Mouse (Mus musculus) embryonic facial prominence, embryonic 10.5 days (tissue): ENCODE measurements around the gene Itga9. TPM values are rescaled to one million over a fixed set of nuclear protein-coding genes. Genes with fewer than 3 reads are reported as not detected.

Source experiments
- DNase-seq: peaks from one replicate; pipeline ENCODE4 v3.0.0-alpha.2; 2017; ENCODE audit warnings: low spot score
- H3K27ac ChIP-seq: fragments of 300-500 bp; sonication (generic); replicated peaks from 2 replicates; pipeline ENCODE4 v1.5.1; 2016; ENCODE audit warnings: mild to moderate bottlenecking
- H3K27me3 ChIP-seq: fragments of 300-500 bp; sonication (generic); replicated peaks from 2 replicates; pipeline ENCODE4 v1.6.1; 2016; ENCODE audit warnings: low read depth, mild to moderate bottlenecking; ENCODE audit not compliant: poor library complexity, severe bottlenecking
- H3K36me3 ChIP-seq: fragments of 300-500 bp; sonication (generic); replicated peaks from 2 replicates; pipeline ENCODE4 v1.6.1; 2016; ENCODE audit warnings: mild to moderate bottlenecking, moderate library complexity
- H3K4me1 ChIP-seq: fragments of 300-500 bp; sonication (generic); 2 replicates; pipeline ENCODE4 v1.6.1; 2016
- H3K4me3 ChIP-seq: fragments of 300-500 bp; sonication (generic); 2 replicates; pipeline ENCODE4 v1.5.1; 2016; ENCODE audit warnings: mild to moderate bottlenecking, moderate library complexity
- H3K9me3 ChIP-seq: fragments of 300-500 bp; sonication (generic); 2 replicates; pipeline ENCODE4 v1.6.1; 2016; ENCODE audit warnings: mild to moderate bottlenecking
- WGBS: fragments of 180-500 bp; shearing (Covaris S2); methylation state at CpG from one replicate; pipeline ENCODE4 v1.1.7; 2016; 5-methylcytosine and 5-hydroxymethylcytosine counted together
- polyA plus RNA-seq: library from polyadenylated mRNA; unstranded; fragments of >200 nt; fragmentation: Nextera tagmentation; extraction: Ambion mirVana; gene quantifications from 2 replicates; pipeline ENCODE4 v1.2.1, GENCODE M21; 2016

The Itga9 gene
- polyA plus RNA-seq, 1 experiment from 2014 or later = 13.4 TPM

DNA sequence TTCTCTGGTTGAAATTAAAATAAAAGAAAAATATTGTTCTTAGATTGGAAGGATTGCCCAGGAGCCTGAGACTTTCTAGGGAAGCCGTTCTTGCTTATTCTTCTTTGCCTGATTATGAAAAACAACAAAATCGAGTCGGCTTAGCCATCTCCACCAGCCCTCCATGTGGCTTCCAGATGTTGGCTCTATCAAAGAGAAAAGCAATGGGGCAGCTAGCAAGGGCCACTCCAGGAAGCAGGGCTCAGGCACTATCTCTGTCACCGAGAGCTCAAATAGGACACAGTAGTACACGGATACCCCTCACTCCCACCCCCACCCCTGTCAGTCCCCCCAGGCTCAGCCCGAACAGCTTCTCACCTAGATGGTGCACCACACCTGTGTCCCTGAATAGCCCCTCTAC lies 168.2 kb downstream of the Itga9 start:
- Histone ChIP-seq H3K9me3 (no peaks in the 10 kb centered on the region), H3K4me1 (peaks cover 45% of the 10 kb centered on the region), H3K27me3 (no peaks in the 10 kb centered on the region), H3K36me3 (peaks cover 15% of the 10 kb centered on the region; the same call in 1 of the 2 replicates), H3K4me3 (no peak overlapping the region), H3K27ac (peak overlapping the region; percentile 60)
- WGBS = 41% methylated on average over 6 of the region's 6 CpGs
- DNase-seq = peak; percentile 59

DNA sequence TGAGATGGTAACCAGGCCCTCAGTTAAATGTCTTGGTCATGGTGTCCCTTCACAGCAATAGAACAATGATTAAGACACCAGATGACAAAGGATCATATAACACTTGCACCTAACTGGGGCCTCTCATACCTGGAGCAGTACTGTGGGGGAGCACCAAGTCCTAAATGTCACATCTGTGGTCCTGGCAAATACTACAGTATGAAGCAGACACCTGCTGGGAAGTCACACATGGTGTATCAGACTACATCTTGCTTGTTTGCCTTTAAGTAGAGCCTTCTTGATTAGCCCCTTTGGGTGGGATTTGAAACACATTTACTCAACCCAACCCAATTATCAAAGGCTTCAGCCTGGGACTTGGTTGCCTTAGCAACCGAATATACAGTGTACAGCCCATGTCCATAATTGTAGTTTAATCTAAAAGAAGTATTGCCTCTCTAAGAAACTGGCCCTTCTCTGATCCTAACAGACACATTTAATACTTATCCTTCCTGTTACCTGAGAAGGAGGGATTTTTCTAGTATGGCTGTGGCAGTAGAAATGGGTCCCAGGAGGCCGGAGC lies 170.5 kb downstream of the Itga9 start:
- Histone ChIP-seq H3K36me3 (peaks cover 33% of the 10 kb centered on the region), H3K4me3 (no peak overlapping the region), H3K4me1 (peaks cover 34% of the 10 kb centered on the region), H3K9me3 (no peaks in the 10 kb centered on the region), H3K27ac (no peak overlapping the region), H3K27me3 (no peaks in the 10 kb centered on the region)
- no peak for DNase-seq
- 96% methylated on average over 2 of the region's 2 CpGs for WGBS

DNA sequence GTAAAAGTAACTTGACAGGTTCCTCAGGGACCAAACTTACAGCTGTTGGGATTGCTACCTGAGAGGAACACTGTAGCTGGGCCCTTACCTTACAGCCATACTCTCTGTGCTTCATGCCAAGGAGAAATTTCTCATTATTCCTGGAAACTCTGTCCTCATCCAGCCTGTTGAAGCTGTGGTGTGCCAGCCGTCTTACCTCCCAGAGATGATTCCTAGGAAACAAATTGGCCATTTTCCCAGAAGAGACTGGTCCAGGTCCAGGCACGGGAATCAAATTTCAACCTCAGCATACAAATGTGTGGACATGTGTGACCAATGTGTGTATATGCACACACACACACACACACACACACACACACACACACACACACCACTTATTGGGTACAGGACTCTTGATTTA lies 172.1 kb downstream of the Itga9 start:
- WGBS = 83% methylated on average over 2 of the region's 2 CpGs
- Histone ChIP-seq H3K36me3 (peaks cover 33% of the 10 kb centered on the region), H3K9me3 (no peaks in the 10 kb centered on the region), H3K27ac (no peak overlapping the region), H3K27me3 (no peaks in the 10 kb centered on the region), H3K4me1 (peaks cover 35% of the 10 kb centered on the region), H3K4me3 (no peak overlapping the region)
- DNase-seq = no peak

DNA sequence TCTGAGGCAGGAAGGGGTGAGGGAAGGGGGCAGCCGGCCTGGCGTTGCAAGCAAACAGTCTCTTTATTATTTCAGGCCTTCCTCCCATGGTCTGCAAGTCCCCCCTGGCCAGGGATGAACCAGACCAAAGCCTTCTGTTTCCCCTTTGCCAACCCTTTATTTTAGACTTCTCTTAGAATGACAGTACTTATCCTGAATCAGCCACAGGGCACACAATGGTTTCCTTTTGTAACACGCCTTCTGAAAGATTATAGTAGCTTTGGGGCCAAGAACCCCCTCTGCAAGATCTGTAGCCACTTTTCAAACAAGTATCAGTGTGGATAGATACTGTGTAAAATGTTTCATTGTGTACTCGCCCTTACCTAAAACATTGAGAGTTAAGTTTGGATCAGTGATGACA lies 178.1 kb downstream of the Itga9 start:
- 44% methylated on average over 4 of the region's 4 CpGs for WGBS
- DNase-seq = no peak

DNA sequence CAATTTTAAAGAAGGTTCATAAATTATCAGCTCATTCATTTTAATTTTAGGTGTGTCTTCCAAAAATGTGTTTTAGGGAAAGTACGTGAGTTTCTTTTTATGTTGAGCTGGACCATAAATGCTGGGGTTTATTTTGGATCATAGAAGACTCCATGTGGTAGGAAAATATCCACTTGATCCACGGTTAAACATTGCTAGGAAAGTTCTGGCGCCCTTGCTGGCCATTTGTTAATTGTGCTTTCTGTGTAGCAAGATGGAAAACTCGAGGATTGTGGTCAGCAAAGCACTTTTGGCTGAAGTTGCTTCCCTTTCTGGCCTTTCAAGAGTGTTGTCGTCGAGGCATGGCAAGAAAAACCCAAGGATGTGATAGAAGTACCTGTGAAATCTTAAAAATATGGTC lies 179.3 kb downstream of the Itga9 start:
- Histone ChIP-seq H3K4me3 (no peak overlapping the region), H3K36me3 (peaks cover 15% of the 10 kb centered on the region; the same call in 1 of the 2 replicates), H3K9me3 (no peaks in the 10 kb centered on the region), H3K27me3 (no peaks in the 10 kb centered on the region), H3K4me1 (peaks cover 15% of the 10 kb centered on the region), H3K27ac (no peak overlapping the region)
- 85% methylated on average over 6 of the region's 6 CpGs for WGBS
- DNase-seq = no peak

More for the DNA sequence above, 178.1 kb downstream of the Itga9 start:
- no peaks in the 10 kb centered on the region for H3K27me3 ChIP-seq
- peaks cover 26% of the 10 kb centered on the region for H3K36me3 ChIP-seq
- H3K4me1 ChIP-seq = peaks cover 15% of the 10 kb centered on the region
- H3K27ac ChIP-seq = 0 out of 2 replicates have a peak overlapping the region, but pooled peaks have one; percentile 25
- no peak overlapping the region for H3K4me3 ChIP-seq
- H3K9me3 ChIP-seq = no peaks in the 10 kb centered on the region

DNA sequence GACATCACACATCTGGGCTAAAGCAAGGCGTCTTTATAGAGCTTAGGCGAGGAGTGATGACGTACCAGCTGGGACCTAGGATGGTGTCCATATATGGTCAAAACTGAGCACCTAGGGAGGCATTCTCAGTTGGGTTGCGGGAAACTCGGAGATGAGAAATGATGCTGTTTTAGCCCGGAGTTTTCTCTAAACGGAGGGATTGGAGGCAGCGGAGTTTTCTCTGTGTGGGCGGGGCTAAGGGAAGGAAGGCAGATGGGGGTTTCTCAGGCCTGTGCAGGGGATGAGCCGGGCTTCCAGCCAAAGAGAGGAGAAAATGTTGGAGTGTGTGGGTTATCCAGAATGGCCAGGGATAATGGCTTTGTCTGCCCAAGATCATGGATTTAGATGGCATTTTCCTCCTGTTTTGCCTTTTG lies 182.4 kb downstream of the Itga9 start:
- no peak overlapping the region; the same call in 1 of the 2 replicates for H3K27ac ChIP-seq
- no peak for DNase-seq
- no peaks in the 10 kb centered on the region for H3K27me3 ChIP-seq
- H3K36me3 ChIP-seq = 0 out of 2 replicates have a peak, but pooled peaks cover 4% of the 10 kb centered on the region
- no peaks in the 10 kb centered on the region for H3K9me3 ChIP-seq
- WGBS = 71% methylated on average over 10 of the region's 10 CpGs
- H3K4me3 ChIP-seq = no peak overlapping the region
- H3K4me1 ChIP-seq = peaks cover 16% of the 10 kb centered on the region

DNA sequence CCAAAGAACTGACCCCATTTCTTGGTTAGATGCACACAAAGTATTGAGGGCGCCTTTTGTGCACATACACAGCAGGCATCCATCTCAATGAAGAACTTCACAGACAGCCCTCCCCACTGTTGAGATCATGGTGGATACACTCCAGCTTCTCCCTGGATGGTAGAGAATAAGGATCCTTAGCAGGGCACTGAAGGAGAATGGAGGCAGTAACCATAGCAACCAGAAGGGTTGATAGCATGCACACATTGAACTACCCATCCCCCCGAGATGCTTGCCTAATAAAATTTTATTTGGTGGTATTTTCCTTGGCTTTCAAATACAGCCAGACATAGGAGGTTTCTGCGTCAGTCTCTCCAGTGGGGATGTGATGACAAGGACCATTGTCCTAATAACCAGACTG lies 184.7 kb downstream of the Itga9 start:
- 86% methylated on average over 3 of the region's 3 CpGs for WGBS
- no peaks in the 10 kb centered on the region for H3K27me3 ChIP-seq
- no peak overlapping the region for H3K27ac ChIP-seq
- no peak overlapping the region for H3K4me3 ChIP-seq
- DNase-seq = no peak
- peaks cover 23% of the 10 kb centered on the region for H3K4me1 ChIP-seq
- H3K36me3 ChIP-seq = 0 out of 2 replicates have a peak, but pooled peaks cover 4% of the 10 kb centered on the region
- no peaks in the 10 kb centered on the region for H3K9me3 ChIP-seq

DNA sequence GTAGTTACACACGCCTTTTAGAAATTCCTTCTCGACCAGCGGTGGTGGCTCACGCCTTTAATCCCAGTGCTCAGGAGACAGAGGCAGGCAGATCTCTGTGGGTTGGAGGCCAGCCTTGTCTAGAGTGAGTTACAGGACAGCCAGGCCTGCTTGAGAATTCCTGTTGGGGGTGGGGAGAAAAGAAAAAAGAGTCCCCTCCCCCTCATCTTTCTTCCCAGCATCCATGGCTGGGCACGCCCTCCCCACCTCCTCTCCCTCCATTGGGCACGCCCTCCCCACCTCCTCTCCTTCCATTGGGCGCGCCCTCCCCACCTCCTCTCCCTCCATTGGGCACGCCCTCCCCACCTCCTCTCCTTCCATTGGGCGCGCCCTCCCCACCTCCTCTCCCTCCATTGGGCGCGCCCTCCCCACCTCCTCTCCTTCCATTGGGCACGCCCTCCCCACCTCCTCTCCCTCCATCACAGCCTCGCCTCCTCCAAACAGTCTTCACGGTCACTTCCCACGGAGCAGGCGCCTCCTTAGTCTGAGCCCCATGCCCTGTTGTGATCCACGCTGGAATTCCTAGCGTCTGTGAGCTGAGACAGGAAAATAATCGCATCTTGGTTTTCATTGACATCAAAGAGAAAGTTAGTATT lies 186.8 kb downstream of the Itga9 start:
- no peaks in the 10 kb centered on the region for H3K36me3 ChIP-seq
- DNase-seq = no peak
- WGBS = 76% methylated on average over 16 of the region's 21 CpGs
- H3K4me1 ChIP-seq = peaks cover 23% of the 10 kb centered on the region
- no peak overlapping the region for H3K4me3 ChIP-seq
- no peak overlapping the region for H3K27ac ChIP-seq
- H3K9me3 ChIP-seq = no peaks in the 10 kb centered on the region
- no peaks in the 10 kb centered on the region for H3K27me3 ChIP-seq

DNA sequence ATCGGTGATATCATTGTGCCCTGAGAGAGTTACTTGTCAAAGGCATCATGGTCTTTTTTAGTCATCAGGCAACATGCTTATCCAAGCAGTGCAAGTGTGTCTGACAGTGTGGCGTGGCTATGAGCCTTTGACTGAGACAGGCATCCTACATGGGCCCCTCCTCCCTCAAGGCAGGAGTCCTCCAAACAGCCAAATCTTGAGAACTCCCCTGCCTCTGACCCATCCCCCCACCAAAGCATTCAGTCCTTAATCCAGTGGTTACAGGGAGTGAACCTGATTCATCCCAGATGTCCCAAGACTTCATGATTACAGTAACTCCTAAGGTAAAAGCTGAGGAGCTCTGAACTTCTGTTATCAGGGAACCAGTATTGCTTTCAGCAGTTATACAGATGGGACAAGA lies 188.2 kb downstream of the Itga9 start:
- 49% methylated on average over 2 of the region's 2 CpGs for WGBS
- H3K9me3 ChIP-seq = no peaks in the 10 kb centered on the region
- DNase-seq = peak; percentile 65

DNA sequence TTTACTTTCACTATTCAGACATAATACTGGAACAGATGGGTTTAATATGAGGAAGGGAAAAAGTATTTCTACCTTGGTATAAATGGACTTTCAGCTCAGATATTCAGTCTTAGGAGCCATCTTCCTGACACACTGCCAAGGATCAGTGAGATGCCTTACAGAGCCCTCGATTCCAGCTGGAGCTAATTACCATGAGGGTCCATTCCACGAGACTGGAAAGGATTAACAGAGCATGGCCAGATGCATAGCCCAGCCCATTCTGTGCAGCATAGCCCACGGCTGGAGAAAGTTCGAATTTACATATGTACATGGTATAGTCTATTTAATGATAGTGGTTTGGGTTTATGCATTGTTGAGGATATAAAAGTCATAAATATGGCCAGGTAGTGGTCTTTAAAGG lies 188.8 kb downstream of the Itga9 start:
- H3K27ac ChIP-seq = peak overlapping the region; percentile 70
- peaks cover 31% of the 10 kb centered on the region for H3K4me1 ChIP-seq
- no peaks in the 10 kb centered on the region for H3K9me3 ChIP-seq
- peak; percentile 63 for DNase-seq
- WGBS = 30% methylated on average over 4 of the region's 4 CpGs
- no peak overlapping the region for H3K4me3 ChIP-seq
- H3K27me3 ChIP-seq = no peaks in the 10 kb centered on the region
- no peaks in the 10 kb centered on the region for H3K36me3 ChIP-seq

More for the DNA sequence above, 188.2 kb downstream of the Itga9 start:
- Histone ChIP-seq H3K27ac (peak overlapping the region; percentile 70), H3K4me3 (no peak overlapping the region), H3K27me3 (no peaks in the 10 kb centered on the region), H3K4me1 (peaks cover 31% of the 10 kb centered on the region), H3K36me3 (no peaks in the 10 kb centered on the region)

DNA sequence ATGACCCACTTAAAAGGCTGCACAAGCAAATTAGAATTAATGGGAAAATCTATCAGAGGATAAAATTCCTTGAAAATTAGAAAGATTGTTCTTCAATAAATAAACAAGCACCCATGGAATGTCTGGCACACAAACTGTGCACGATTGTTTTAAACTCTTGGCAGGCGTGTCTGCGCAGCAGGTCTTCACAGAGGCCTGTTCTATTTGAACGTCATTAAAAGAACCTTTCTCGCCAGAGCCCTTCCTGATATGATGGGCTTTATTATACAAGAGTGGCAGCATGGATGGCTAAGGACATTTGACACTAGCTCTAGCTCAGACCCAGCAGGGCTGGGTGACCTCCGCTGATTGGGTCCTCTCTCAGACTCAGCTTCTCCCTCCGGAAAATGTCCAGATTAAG lies 192.6 kb downstream of the Itga9 start:
- Histone ChIP-seq H3K4me1 (peaks cover 23% of the 10 kb centered on the region), H3K27ac (peak overlapping the region; percentile 48; the same call in 1 of the 2 replicates), H3K27me3 (no peaks in the 10 kb centered on the region), H3K4me3 (no peak overlapping the region), H3K9me3 (no peaks in the 10 kb centered on the region), H3K36me3 (peaks cover 7% of the 10 kb centered on the region; the same call in 1 of the 2 replicates)
- DNase-seq = no peak
- 77% methylated on average over 7 of the region's 7 CpGs for WGBS

DNA sequence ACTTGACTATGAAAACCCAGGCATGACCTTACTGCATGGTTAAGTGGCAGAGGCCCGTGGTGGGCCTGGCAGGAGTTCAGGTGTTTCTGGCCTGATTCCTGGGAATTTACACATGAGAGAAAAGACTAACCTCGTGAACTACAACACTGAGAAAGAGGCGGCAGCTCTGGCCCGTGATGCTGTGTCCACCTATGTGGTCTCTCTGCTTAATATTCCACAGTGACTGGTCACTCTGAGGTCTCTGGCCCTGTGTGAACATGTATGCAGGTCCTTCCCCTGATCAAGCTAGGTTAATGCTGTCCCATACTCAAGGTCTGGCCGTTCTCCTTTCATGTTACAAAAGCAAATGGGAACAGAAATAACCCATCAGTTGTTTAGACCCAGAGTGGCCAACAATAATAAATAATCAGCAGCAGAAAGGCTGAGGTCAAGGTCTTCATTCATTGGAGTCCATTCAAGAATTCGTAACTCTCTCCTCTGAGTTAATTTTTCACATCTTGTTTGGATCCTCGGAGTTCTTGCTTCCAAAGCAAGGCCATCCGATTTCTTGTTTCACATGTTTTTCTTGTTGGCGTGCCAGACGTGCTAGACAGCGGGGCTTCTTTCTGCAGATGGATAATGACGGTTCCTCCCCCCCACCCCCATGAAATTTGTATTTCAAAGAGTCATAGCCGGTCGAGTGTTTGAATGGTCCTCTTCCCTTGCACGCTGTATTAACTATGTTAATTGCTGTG lies 194.9 kb downstream of the Itga9 start:
- Histone ChIP-seq H3K9me3 (no peaks in the 10 kb centered on the region), H3K36me3 (peaks cover 7% of the 10 kb centered on the region; the same call in 1 of the 2 replicates), H3K4me3 (no peak overlapping the region), H3K4me1 (peaks cover 8% of the 10 kb centered on the region), H3K27ac (no peak overlapping the region), H3K27me3 (no peaks in the 10 kb centered on the region)
- DNase-seq = no peak
- WGBS = 75% methylated on average over 15 of the region's 15 CpGs
